Mouse (Mus musculus): ENCODE results near the gene Idh3b.

Gene Idh3b

GRCm38 (mm10) chr2:130283854-130284654 is at the start of gene Idh3b:
Gene Idh3b (minus strand): TSS chr2:130284547.
- peak; percentile 39 to 53 for DNase-seq (ENCODE audit: low read depth in 2 of 2, low spot score in 2 of 2)

GRCm38 (mm10) chr2:130329502-130329901 is 45.2 kb upstream of the Idh3b start:
- DNase-seq (ENCODE audit: low read depth in 2 of 2, low spot score in 2 of 2) = no peak

GRCm38 (mm10) chr2:130327057-130327456 is 42.7 kb upstream of the Idh3b start:
- no peak for DNase-seq (ENCODE audit: low read depth in 2 of 2, low spot score in 2 of 2)

- DNase-seq (ENCODE audit: low read depth in 2 of 2, low spot score in 2 of 2) = no peak
Observed at GRCm38 (mm10) chr2:130303014-130303413, 18.7 kb upstream of the Idh3b start.

GRCm38 (mm10) chr2:130297580-130297979 is 13.2 kb upstream of the Idh3b start:
- no peak for DNase-seq (ENCODE audit: low read depth in 2 of 2, low spot score in 2 of 2)

- DNase-seq (ENCODE audit: low read depth in 2 of 2, low spot score in 2 of 2) = no peak
Observed at GRCm38 (mm10) chr2:130296134-130296745, 11.9 kb upstream of the Idh3b start.

- peak in 1 of 2 experiments; percentile 28 for DNase-seq (ENCODE audit: low read depth in 2 of 2, low spot score in 2 of 2)
Observed at GRCm38 (mm10) chr2:130295331-130296133, 11.2 kb upstream of the Idh3b start.

GRCm38 (mm10) chr2:130294936-130295277 is 10.6 kb upstream of the Idh3b start, which contains the start of gene Ebf4:
Gene Ebf4 (plus strand): TSS chr2:130295169.
- DNase-seq (ENCODE audit: low read depth in 2 of 2, low spot score in 2 of 2) = no peak

GRCm38 (mm10) chr2:130294218-130294935 is 10.0 kb upstream of the Idh3b start:
- DNase-seq (ENCODE audit: low read depth in 2 of 2, low spot score in 2 of 2) = no peak

- no peak for DNase-seq (ENCODE audit: low read depth in 2 of 2, low spot score in 2 of 2)
Observed at GRCm38 (mm10) chr2:130293486-130293885, 9.1 kb upstream of the Idh3b start.

- DNase-seq (ENCODE audit: low read depth in 2 of 2, low spot score in 2 of 2) = no peak
Observed at GRCm38 (mm10) chr2:130293009-130293408, 8.7 kb upstream of the Idh3b start.

GRCm38 (mm10) chr2:130291434-130291833 is 7.1 kb upstream of the Idh3b start:
- DNase-seq (ENCODE audit: low read depth in 2 of 2, low spot score in 2 of 2) = peak; percentile 46 to 67

- DNase-seq (ENCODE audit: low read depth in 2 of 2, low spot score in 2 of 2) = no peak
Observed at GRCm38 (mm10) chr2:130289086-130289485, 4.7 kb upstream of the Idh3b start.

GRCm38 (mm10) chr2:130280818-130281217 is 3.5 kb downstream of the Idh3b start:
- DNase-seq (ENCODE audit: low read depth in 2 of 2, low spot score in 2 of 2) = no peak

GRCm38 (mm10) chr2:130280224-130280623 is 4.1 kb downstream of the Idh3b start:
- DNase-seq (ENCODE audit: low read depth in 2 of 2, low spot score in 2 of 2) = no peak

GRCm38 (mm10) chr2:130279600-130280091 is 4.7 kb downstream of the Idh3b start:
- no peak for DNase-seq (ENCODE audit: low read depth in 2 of 2, low spot score in 2 of 2)

- peak; percentile 61 to 64 for DNase-seq (ENCODE audit: low read depth in 2 of 2, low spot score in 2 of 2)
Observed at GRCm38 (mm10) chr2:130275649-130276048, 8.7 kb downstream of the Idh3b start.

GRCm38 (mm10) chr2:130274862-130275261 is 9.5 kb downstream of the Idh3b start:
- no peak for DNase-seq (ENCODE audit: low read depth in 2 of 2, low spot score in 2 of 2)

- DNase-seq (ENCODE audit: low read depth in 2 of 2, low spot score in 2 of 2) = peak; percentile 100
Observed at GRCm38 (mm10) chr2:130274149-130274861, 10.0 kb downstream of the Idh3b start, which contains the start of gene Nop56. Gene Nop56 (plus strand): TSS chr2:130274430.

GRCm38 (mm10) chr2:130273732-130274131 is 10.6 kb downstream of the Idh3b start:
- no peak for DNase-seq (ENCODE audit: low read depth in 2 of 2, low spot score in 2 of 2)

Measured in CD8-positive naive resting alpha-beta T cell, adult 2 months (primary cell).